Mouse (Mus musculus): ENCODE results near the gene Hist2h4. TPM values are rescaled to one million over a fixed set of nuclear protein-coding genes. Genes with fewer than 3 reads are reported as not detected.

Gene Hist2h4
- polyA plus RNA-seq, 1 experiment, result 1.9 TPM

DNA sequence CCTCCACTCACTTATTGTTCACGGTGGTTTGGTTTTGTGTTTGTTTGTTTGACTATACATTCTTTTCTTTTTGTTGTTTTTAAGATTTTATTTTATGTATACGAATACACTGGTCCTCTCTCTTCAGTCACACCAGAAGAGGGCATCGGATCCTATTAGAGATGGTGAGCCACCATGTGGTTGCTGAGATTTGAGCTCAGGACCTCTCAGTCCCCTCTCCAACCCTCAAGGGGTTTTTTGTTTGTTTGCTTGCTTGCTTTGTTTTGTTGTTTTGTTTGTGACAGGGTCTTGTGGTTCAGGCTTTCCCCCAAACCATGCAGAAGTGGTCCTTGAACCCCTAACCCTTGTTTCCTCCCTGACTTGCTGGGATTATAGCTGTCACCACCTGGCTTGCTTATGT, 1.5 kb downstream of the Hist2h4 start:
- Histone ChIP-seq H3K27ac (ENCODE audit: insufficient read depth, low read depth, low read length) (peak overlapping the region; percentile 93), H3K4me1 (ENCODE audit: control insufficient read depth, insufficient read depth, low read length) (peaks cover 24% of the 10 kb centered on the region), H3K4me3 (ENCODE audit: insufficient read depth, low read length) (peak overlapping the region; percentile 76)
- TF ChIP-seq CTCF (IDR thresholded peaks at IDR 0.05; ENCODE audit: low read depth, low read length) (no peak), POLR2A (IDR thresholded peaks at IDR 0.05; ENCODE audit: borderline replicate concordance, low read depth, low read length) (no peak)

DNA sequence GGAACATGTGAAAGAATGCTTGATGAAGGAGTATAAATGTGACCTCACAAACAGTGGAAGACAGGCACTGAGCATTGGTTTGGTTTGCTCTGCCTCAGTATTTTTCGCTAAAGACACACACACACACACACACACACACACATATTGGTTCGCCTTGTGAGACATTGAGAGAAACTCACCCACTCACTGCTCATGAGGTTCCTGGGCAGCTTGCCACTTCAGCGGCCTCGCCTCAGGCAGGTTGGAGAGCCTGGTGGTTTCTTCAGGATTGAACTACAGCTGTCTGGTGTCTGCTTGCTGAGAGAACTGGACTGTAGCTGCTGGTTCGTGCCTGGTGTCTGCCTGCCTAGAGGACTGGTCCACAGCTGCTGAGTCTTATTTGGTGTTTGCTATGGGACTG, 2.9 kb downstream of the Hist2h4 start:
- no peak for TF ChIP-seq CTCF (IDR thresholded peaks at IDR 0.05; ENCODE audit: low read depth, low read length)
- TF ChIP-seq POLR2A (IDR thresholded peaks at IDR 0.05; ENCODE audit: borderline replicate concordance, low read depth, low read length), result no peak
- Histone ChIP-seq H3K4me3 (ENCODE audit: insufficient read depth, low read length) (no peak overlapping the region), H3K27ac (ENCODE audit: insufficient read depth, low read depth, low read length) (no peak overlapping the region), H3K4me1 (ENCODE audit: control insufficient read depth, insufficient read depth, low read length) (peaks cover 28% of the 10 kb centered on the region)

DNA sequence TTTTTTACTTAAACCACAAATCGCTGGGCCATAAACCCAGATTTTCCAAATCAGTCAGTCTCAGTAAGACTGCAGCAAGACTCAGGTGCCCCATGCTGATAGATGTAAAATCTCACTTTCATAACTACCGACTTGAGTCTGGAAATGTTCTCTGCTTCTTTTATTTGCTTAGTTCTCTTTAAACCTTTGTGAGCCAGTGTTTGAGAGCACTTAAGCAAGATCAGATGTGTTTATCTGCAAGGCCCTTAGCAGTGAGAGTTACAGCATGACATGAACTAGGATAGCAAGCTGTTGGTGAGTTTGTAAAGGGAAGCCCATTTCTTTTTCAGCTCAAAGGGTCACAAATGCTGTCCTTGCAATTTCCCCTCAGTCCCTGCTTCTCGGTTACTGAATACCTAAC, 5.9 kb downstream of the Hist2h4 start:
- Histone ChIP-seq H3K4me1 (ENCODE audit: control insufficient read depth, insufficient read depth, low read length) (peaks cover 31% of the 10 kb centered on the region), H3K4me3 (ENCODE audit: insufficient read depth, low read length) (no peak overlapping the region), H3K27ac (ENCODE audit: insufficient read depth, low read depth, low read length) (no peak overlapping the region)
- no peak for TF ChIP-seq CTCF (IDR thresholded peaks at IDR 0.05; ENCODE audit: low read depth, low read length)
- TF ChIP-seq POLR2A (IDR thresholded peaks at IDR 0.05; ENCODE audit: borderline replicate concordance, low read depth, low read length), result no peak

DNA sequence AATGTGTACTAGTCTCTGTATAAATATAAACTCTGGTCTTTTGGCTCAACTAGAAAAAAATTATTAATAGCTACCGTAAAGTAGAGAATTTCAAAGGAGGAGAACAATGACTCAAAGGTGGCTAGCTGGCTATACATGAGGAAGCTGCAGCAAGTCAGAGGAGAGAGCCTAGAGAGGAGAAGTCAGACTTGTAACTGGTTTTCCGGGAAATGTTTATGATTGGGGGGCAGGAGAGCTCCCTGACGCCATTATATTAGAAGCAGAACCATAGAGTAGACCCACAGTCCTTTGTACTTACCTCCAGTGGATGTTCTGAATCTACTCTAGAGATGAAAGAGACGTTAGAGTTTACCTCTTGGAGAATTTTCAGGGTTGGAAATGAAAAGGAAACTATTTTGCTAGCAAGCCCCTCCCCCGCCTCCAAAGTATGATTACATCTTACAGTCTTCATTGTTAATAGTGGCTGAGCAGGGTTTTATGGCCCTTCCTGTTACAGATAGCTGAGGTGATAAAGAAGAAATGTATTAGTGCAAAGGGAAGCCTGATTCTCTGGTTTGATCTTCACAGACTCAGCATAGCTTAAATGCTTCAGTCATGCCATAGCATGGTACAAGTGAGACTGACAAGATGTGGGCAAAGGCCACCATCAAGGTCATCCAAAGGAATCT, 7.1 kb downstream of the Hist2h4 start:
- H3K4me1 ChIP-seq (ENCODE audit: control insufficient read depth, insufficient read depth, low read length), result peaks cover 26% of the 10 kb centered on the region
- peak overlapping the region; percentile 41 for H3K27ac ChIP-seq (ENCODE audit: insufficient read depth, low read depth, low read length)
- H3K4me3 ChIP-seq (ENCODE audit: insufficient read depth, low read length), result no peak overlapping the region
- TF ChIP-seq POLR2A (IDR thresholded peaks at IDR 0.05; ENCODE audit: borderline replicate concordance, low read depth, low read length) (no peak), CTCF (IDR thresholded peaks at IDR 0.05; ENCODE audit: low read depth, low read length) (no peak)

DNA sequence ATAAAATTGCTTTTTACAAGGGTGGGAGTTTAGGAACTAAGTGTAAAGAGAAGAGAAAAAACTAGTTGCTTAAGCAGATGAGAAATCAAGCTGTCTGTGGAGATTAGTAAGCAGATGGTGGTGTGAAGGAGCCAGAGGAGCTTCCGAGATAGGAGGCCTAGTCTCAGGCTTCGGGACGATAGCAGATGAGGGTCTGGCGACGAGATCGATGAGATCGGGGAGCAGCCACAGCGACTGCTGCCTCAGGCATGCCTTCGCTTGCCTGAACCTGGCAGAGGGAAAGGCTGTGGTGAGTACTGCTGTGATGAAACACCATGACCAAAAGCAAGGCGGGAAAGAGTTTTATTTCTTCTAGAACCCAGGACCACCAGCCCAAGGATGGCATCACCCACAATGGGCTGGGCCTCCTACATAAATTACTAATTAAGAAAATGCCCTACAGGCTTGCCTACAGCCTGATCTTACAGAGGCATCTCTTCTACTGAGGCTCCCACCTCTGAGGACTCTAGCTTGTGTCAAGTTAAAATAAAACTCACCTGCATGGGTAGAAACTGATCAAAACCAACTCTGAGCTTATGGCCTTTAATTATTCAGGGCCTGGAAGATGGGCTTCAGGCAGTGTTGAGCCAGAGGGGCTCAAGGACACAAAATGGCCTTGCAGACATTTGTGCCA, 8.3 kb downstream of the Hist2h4 start:
- no peak for TF ChIP-seq CTCF (IDR thresholded peaks at IDR 0.05; ENCODE audit: low read depth, low read length)
- TF ChIP-seq POLR2A (IDR thresholded peaks at IDR 0.05; ENCODE audit: borderline replicate concordance, low read depth, low read length), result no peak
- Histone ChIP-seq H3K27ac (ENCODE audit: insufficient read depth, low read depth, low read length) (no peak overlapping the region), H3K4me3 (ENCODE audit: insufficient read depth, low read length) (no peak overlapping the region), H3K4me1 (ENCODE audit: control insufficient read depth, insufficient read depth, low read length) (peaks cover 36% of the 10 kb centered on the region)

DNA sequence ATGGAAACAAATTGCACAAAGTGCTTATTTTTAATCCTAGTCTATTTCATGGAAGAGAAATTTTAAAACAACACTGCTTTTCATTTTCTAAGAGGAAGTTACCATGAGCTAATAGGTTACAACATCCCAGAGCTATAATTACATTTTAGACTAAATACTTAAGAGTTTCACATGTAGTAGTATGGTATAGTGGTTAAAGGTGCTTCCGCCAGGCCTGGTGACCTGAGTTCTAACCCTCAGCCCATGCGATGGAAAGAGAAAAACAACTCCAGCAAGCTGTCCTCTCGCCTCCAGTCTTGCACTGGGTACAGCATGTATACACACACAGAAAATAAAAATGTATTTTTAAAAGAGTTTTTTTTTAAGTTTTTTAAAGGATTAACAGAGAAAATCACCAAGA, 11.3 kb downstream of the Hist2h4 start:
- Histone ChIP-seq H3K4me3 (ENCODE audit: insufficient read depth, low read length) (no peak overlapping the region), H3K4me1 (ENCODE audit: control insufficient read depth, insufficient read depth, low read length) (peaks cover 37% of the 10 kb centered on the region), H3K27ac (ENCODE audit: insufficient read depth, low read depth, low read length) (peak overlapping the region; percentile 95)
- TF ChIP-seq CTCF (IDR thresholded peaks at IDR 0.05; ENCODE audit: low read depth, low read length), result no peak
- no peak for TF ChIP-seq POLR2A (IDR thresholded peaks at IDR 0.05; ENCODE audit: borderline replicate concordance, low read depth, low read length)

DNA sequence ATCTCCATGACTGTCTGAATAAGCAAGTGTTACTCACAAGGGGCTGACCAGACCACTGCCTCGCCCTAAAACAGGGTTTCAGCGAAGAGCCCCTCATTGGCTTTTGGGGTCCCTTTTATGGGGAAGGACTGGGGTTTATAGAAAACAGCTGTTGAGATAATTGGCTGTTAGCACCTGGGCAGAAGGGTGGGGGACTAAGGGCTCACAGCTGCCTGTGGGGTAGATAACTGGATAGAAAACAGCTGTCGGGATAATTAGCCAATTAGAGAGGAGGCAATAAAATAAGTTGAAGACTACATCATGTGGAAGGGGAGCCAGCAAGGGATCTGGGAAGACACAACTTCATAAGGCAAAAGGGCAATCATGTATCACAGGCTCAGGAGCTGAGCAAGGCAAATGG, 12.2 kb downstream of the Hist2h4 start:
- peak overlapping the region; percentile 96 for H3K27ac ChIP-seq (ENCODE audit: insufficient read depth, low read depth, low read length)
- peak overlapping the region; percentile 25 for H3K4me3 ChIP-seq (ENCODE audit: insufficient read depth, low read length)
- peaks cover 34% of the 10 kb centered on the region for H3K4me1 ChIP-seq (ENCODE audit: control insufficient read depth, insufficient read depth, low read length)
- TF ChIP-seq POLR2A (IDR thresholded peaks at IDR 0.05; ENCODE audit: borderline replicate concordance, low read depth, low read length), result no peak
- TF ChIP-seq CTCF (IDR thresholded peaks at IDR 0.05; ENCODE audit: low read depth, low read length), result no peak

DNA sequence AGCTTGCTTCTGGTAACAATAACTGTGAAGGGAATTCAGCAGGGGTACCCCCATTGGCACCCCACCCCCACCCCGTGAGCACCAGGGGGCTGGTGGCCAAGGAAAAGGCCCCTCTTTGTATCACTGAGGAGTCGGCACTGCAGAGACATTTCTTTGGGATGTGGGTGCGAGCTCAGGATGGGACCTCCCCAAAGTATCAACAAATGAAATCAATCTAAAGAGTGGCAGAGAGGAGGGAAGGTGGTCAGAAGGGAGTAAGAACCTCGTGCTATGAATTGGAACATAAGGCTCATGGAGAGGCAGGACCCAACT, 14.1 kb downstream of the Hist2h4 start:
- H3K27ac ChIP-seq (ENCODE audit: insufficient read depth, low read depth, low read length), result no peak overlapping the region
- H3K4me3 ChIP-seq (ENCODE audit: insufficient read depth, low read length), result 0 out of 2 replicates have a peak overlapping the region, but pooled peaks have one; percentile 1
- peaks cover 27% of the 10 kb centered on the region for H3K4me1 ChIP-seq (ENCODE audit: control insufficient read depth, insufficient read depth, low read length)
- no peak for TF ChIP-seq CTCF (IDR thresholded peaks at IDR 0.05; ENCODE audit: low read depth, low read length)
- no peak for TF ChIP-seq POLR2A (IDR thresholded peaks at IDR 0.05; ENCODE audit: borderline replicate concordance, low read depth, low read length)

DNA sequence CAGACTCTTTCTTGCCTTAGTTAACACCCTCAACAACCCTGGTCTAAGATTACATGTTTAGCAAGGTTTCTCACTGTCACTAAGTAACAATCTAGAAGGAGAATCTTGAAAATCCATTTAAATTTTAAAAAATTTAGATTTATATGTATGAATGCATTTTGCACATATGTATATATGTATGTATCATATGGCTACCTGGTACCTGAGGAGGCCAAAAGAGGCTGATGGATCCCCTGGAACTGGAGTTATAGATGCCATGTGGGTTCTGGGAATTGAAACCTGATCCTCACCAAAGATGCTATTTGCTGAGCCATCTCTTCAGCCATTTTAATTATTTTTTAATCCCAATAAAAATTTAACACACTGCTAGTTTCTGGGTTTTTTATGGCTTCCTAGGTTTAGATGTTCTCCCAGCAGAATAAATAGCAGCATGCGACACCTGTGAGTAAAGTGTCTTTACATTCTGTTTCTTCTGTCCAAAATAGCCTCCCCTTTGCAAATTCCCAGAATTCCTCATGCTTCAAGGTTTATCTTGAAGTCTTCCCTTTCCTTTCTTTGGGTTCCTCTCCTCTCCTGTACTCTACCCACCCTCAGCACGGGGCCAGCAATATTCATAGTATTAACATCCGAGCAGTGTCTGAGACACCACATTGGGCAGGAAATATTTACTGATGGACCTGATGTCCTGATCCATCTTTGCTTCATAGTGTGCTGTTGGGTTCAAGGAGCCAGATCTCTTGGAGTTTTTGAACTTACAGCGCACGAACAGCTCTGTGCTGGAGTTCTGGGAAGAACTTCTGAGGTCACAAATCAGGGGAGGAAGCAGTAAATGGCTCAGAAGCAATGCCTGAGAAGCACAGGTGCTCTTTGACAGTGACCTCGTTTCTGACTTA, 14.7 kb downstream of the Hist2h4 start:
- TF ChIP-seq CTCF (IDR thresholded peaks at IDR 0.05; ENCODE audit: low read depth, low read length) (no peak), POLR2A (IDR thresholded peaks at IDR 0.05; ENCODE audit: borderline replicate concordance, low read depth, low read length) (no peak)
- H3K4me3 ChIP-seq (ENCODE audit: insufficient read depth, low read length), result peak overlapping the region; percentile 1; the same call in 1 of the 2 replicates
- 0 out of 2 replicates have a peak overlapping the region, but pooled peaks have one; percentile 16 for H3K27ac ChIP-seq (ENCODE audit: insufficient read depth, low read depth, low read length)
- peaks cover 33% of the 10 kb centered on the region for H3K4me1 ChIP-seq (ENCODE audit: control insufficient read depth, insufficient read depth, low read length)
